Mouse (Mus musculus): ENCODE results near the gene Frem1. TPM values are rescaled to one million over a fixed set of nuclear protein-coding genes. Genes with fewer than 3 reads are reported as not detected.

The Frem1 gene
- polyA plus RNA-seq, 1 experiment from 2014 or later: 1.7 TPM

DNA sequence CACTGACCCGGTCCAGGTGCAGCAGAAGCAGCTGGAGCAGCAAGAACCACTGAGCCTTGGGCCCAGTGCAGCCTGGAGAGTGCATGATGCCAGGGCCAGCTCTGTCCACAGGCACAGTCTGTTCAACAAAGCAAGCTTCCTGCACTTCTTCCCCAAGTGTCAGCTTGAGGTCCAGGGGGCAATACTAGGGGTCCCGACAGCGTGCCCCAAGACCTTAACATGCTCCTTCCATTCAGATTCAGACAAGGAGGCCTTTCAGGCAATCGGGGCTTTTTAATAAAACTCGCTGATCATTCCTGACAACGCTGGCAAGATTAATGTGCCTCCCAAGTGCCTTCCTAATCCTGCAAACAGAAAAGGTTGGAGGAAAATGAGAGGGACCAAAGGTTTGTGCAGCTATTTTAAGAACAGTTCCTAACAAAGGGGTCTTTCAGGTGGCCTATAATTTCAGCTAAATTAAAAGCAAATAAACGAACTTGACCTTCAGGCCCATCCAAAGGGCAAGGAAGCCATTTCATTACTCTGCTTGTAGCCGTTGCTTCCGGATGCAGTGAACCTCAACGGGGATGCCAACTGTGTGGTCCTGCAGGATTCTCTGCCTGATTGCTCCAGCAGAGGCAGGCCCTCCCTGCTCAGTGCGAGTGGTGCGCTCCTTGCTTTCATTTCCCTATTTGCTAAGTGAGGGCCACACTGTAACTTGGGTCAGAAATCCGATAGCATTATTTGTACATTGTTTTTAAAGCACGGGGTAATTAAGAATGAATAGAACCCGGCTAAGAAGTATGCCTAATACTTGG is 31.2 kb downstream of the Frem1 start:
- no peak for ATAC-seq
- no peak overlapping the region for H3K9ac ChIP-seq
- no peaks in the 10 kb centered on the region for H3K27me3 ChIP-seq (replicated peaks)
- no peaks in the 10 kb centered on the region for H3K4me1 ChIP-seq
- WGBS (ENCODE audit: insufficient replicate concordance): 65% methylated on average over 15 of the region's 15 CpGs
- no peaks in the 10 kb centered on the region for H3K36me3 ChIP-seq
- no peaks in the 10 kb centered on the region for H3K9me3 ChIP-seq (replicated peaks)
- H3K4me2 ChIP-seq: no peak overlapping the region
- H3K4me3 ChIP-seq: no peak overlapping the region
- H3K27ac ChIP-seq: no peak overlapping the region

DNA sequence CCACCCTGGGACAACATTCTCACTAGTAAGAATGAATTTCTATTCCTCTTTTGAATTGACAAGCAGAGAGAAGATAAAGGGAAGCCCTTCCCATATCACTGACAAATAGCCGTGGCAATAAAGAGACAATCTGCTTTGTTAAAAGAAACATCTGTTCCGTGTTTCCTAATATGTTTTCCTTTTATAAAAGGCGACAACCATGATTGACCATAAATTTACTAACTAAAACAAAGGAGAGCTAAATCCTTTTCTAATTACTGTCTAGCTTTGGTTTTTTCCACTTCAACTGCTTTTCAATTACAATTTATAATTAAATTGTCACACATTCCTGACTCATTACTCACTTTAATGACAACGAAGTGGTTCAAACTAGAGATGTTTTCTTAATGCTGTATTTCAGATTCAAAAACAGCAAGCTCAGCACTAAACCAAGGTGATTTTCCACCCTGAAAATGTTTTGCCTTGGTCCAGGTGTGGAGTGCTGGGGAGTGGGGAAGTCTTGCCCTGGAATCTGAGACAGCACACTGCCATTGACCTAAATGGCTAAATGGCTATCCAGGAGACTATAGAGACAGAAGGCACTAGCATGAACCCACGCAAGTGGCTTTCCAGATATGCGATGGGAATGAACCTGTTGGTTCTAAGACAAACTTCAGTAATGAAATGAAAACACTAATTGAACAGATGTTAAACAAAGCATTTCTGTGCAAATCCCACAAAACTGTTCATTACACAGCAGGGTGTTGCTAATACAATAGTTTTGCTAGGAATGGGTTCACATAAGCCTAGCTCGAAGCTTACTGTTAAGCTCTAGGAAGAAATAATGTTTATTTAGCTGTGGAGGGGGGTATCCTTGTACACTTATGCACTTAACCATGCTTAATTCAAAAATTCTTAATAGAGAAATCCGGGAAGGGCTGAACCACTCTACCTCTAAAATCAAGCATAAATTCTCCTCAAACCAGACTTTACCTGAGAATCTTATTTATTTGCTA is 33.7 kb downstream of the Frem1 start:
- no peak overlapping the region for H3K9ac ChIP-seq
- H3K4me3 ChIP-seq: no peak overlapping the region
- no peaks in the 10 kb centered on the region for H3K36me3 ChIP-seq
- no peak overlapping the region for H3K4me2 ChIP-seq
- WGBS (ENCODE audit: insufficient replicate concordance): 61% methylated on average over 8 of the region's 8 CpGs
- H3K4me1 ChIP-seq: no peaks in the 10 kb centered on the region
- no peaks in the 10 kb centered on the region for H3K9me3 ChIP-seq (replicated peaks)
- no peak for ATAC-seq
- H3K27me3 ChIP-seq (replicated peaks): no peaks in the 10 kb centered on the region
- H3K27ac ChIP-seq: no peak overlapping the region

DNA sequence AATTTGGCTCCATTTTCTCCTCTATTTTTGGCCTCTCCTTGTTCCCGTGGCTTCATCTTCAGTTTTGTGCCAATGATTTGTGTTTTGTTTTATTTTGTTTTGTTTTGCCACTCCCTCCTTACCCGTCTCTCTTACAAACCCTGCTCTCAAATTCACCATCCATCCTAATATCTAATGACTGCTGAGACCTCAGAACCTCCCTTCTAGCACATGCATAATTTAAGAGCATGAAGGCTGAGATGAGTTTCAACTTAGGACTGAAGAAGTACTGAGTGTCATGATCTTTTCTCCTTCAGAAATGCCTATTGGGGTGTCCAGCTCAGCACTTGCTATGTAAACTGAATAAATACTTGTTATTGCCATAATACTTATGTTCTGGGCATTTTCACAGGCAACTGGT is 37.6 kb downstream of the Frem1 start:
- WGBS (ENCODE audit: insufficient replicate concordance): 52% methylated on average over 2 of the region's 2 CpGs
- H3K36me3 ChIP-seq: no peaks in the 10 kb centered on the region
- ATAC-seq: no peak

DNA sequence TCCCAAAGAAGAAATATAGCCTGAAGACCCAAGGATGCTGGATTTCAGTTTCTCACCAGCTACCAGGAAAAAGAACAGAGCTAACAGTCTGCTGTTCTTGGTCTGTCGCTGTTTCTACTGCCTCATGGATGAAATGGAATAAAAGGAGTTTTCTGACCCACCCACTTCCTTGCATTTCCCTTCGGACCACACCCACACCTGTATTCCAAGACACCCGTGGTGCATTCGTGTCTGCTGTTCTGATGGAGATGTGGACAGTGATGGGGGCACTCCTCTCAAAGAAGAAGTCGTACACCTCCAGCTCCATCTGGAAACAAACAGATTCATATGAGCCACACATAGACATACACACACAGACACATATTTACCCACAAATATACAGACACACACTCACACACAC is 48.1 kb downstream of the Frem1 start:
- Histone ChIP-seq H3K4me2 (no peak overlapping the region), H3K36me3 (no peaks in the 10 kb centered on the region), H3K4me3 (no peak overlapping the region), H3K9ac (no peak overlapping the region), H3K27ac (no peak overlapping the region), H3K9me3 (replicated peaks) (no peaks in the 10 kb centered on the region), H3K27me3 (replicated peaks) (no peaks in the 10 kb centered on the region), H3K4me1 (no peaks in the 10 kb centered on the region)
- no peak for ATAC-seq
- WGBS (ENCODE audit: insufficient replicate concordance): 80% methylated on average over 5 of the region's 5 CpGs

More for the DNA sequence above, 37.6 kb downstream of the Frem1 start:
- Histone ChIP-seq H3K4me2 (no peak overlapping the region), H3K27ac (no peak overlapping the region), H3K27me3 (replicated peaks) (no peaks in the 10 kb centered on the region), H3K9me3 (replicated peaks) (no peaks in the 10 kb centered on the region), H3K9ac (no peak overlapping the region), H3K4me3 (no peak overlapping the region), H3K4me1 (no peaks in the 10 kb centered on the region)

DNA sequence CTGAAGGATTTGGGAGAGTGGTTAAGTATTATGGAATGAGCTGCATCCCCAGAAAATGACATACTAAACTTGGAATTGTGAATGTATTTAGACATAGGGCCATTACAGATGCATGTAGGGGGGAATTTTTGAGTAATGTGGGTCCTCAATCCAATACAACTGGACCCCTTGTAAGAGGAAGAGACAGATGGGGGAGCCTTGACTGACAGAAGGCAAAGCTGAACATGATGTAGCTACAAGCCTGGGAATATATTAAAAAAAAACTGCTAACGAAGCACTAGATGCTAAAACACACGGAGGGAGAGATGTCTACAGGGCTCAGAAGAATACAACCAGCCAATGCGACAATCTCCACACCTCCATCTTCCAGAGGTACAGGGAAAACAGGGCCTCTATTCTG is 60.1 kb downstream of the Frem1 start:
- Histone ChIP-seq H3K9me3 (replicated peaks) (no peaks in the 10 kb centered on the region), H3K4me1 (no peaks in the 10 kb centered on the region), H3K27ac (no peak overlapping the region), H3K4me3 (no peak overlapping the region), H3K4me2 (no peak overlapping the region), H3K36me3 (no peaks in the 10 kb centered on the region), H3K9ac (no peak overlapping the region), H3K27me3 (replicated peaks) (no peaks in the 10 kb centered on the region)
- 73% methylated on average over 3 of the region's 3 CpGs for WGBS (ENCODE audit: insufficient replicate concordance)
- no peak for ATAC-seq

DNA sequence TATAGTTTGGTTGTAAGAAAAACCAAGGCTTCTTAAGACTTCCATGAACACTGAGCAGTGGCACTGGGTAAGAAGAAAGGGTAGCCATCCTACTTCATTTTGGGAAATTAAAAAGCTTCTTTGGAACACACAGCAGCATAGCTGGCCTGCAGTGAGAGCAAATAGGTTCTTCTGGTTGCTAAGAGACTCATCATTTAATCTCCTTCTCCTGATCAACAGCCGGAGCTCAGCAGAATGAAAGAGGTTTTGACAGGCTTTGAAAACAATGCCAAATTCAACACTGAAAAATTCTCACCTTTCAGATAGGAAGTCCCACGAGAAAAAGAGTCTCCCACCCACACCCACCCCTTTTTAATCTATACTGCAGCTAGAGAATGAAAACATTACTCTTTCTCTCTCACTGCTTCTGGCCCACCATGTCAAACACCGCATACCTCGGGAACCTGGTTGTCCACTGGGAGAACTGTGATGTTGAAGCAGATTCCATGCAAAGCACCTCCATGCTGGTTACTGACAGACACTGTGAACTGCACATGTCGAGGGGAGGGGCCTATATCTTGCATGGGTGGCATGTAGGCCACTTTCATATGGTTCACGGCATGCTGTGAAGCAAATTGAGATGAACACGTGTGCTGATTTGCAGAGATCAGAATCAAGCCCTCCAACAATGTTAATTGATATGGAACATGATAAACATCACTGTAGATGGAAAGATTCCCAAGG is 61.0 kb downstream of the Frem1 start:
- 59% methylated on average over 7 of the region's 7 CpGs for WGBS (ENCODE audit: insufficient replicate concordance)
- H3K36me3 ChIP-seq: no peaks in the 10 kb centered on the region
- H3K4me2 ChIP-seq: no peak overlapping the region
- no peak overlapping the region for H3K27ac ChIP-seq
- no peak overlapping the region for H3K4me3 ChIP-seq
- no peak for ATAC-seq
- H3K27me3 ChIP-seq (replicated peaks): no peaks in the 10 kb centered on the region
- no peaks in the 10 kb centered on the region for H3K4me1 ChIP-seq
- no peak overlapping the region for H3K9ac ChIP-seq
- H3K9me3 ChIP-seq (replicated peaks): no peaks in the 10 kb centered on the region

DNA sequence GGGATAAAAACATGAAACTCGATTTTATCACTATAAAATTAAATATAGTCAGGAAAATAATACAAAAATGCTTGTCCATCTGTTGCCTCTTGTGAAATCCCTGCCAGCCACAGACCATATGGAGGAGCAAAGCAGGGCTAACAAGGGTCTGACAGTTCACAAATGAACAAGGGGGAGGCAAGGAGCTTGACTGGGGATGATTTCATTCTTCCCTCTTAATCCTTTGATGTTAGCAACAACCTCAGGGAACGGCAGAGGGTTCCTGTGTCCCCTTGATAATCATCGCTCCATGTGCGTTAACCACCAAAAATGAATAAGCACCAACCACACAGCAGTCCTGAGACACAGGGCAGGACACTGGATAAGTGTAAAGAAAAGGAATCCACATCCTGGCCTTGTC is 79.8 kb downstream of the Frem1 start:
- no peak overlapping the region for H3K27ac ChIP-seq
- ATAC-seq: no peak
- no peaks in the 10 kb centered on the region for H3K9me3 ChIP-seq (replicated peaks)
- no peaks in the 10 kb centered on the region for H3K36me3 ChIP-seq
- no peak overlapping the region for H3K4me3 ChIP-seq
- no peaks in the 10 kb centered on the region for H3K27me3 ChIP-seq (replicated peaks)
- no peak overlapping the region for H3K9ac ChIP-seq
- no peaks in the 10 kb centered on the region for H3K4me1 ChIP-seq
- WGBS (ENCODE audit: insufficient replicate concordance): 60% methylated on average over 4 of the region's 4 CpGs
- H3K4me2 ChIP-seq: no peak overlapping the region

DNA sequence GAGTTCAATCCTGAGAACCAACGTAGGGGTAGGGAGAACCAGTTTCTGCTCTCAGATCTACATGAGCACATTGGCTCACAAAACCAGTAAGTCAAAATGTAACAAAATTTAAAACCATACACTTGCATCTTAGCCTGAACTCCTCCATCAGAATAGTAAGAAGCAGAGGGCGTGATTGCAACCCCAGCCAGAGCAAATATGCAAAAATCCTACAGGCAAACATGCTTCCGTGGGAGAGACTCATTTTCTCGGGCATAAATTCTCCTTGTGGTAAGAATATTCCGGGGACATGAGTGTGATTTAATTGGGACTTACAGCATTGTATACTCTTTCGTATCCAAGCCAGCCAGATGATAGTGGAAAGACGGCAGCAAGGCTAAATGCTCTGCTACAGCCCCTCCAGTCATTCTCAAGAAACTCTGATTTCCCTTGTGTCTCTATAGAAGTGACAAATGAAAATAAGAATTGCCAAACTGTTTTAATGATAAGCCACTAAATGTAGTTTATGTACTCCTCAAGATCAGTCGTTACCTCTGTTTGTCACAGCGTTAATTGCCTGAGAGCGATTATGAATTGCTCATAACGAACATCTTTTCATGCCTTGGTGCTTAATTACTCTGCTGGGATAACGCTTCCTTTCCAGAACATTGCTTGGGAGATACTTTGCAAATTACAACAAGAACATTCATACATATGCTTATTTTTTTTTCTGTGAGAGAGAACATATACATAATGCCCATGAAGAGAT is 81.1 kb downstream of the Frem1 start:
- Histone ChIP-seq H3K27me3 (replicated peaks) (no peaks in the 10 kb centered on the region), H3K4me3 (no peak overlapping the region), H3K36me3 (no peaks in the 10 kb centered on the region), H3K9ac (no peak overlapping the region), H3K4me2 (no peak overlapping the region), H3K27ac (no peak overlapping the region), H3K9me3 (replicated peaks) (no peaks in the 10 kb centered on the region), H3K4me1 (no peaks in the 10 kb centered on the region)
- 75% methylated on average over 12 of the region's 12 CpGs for WGBS (ENCODE audit: insufficient replicate concordance)
- ATAC-seq: no peak

DNA sequence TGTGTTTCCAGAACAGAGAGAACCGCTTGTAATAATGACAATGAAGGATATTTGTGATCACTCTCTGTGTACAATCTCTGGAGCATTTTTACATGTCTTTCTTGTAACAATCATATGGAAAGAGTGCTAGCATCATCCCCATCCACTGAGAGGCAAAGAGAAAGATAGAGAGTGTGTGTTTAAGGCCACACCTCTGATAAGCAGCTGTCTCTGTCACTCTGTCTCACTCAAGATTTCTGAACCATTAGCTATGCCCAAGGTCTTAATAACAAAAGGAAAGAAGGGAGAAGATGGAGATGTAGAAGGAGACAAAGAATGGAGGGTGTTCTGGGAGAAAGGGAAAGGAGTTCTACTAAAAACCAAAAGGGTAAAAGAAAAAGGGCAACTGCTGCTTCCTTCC is 91.1 kb downstream of the Frem1 start:
- no peaks in the 10 kb centered on the region for H3K4me1 ChIP-seq
- H3K27me3 ChIP-seq (replicated peaks): no peaks in the 10 kb centered on the region
- H3K9ac ChIP-seq: no peak overlapping the region
- H3K4me3 ChIP-seq: no peak overlapping the region
- no peak for ATAC-seq
- H3K4me2 ChIP-seq: no peak overlapping the region
- no peaks in the 10 kb centered on the region for H3K9me3 ChIP-seq (replicated peaks)
- 66% methylated on average over 1 of the region's 1 CpGs for WGBS (ENCODE audit: insufficient replicate concordance)
- H3K36me3 ChIP-seq: no peaks in the 10 kb centered on the region
- H3K27ac ChIP-seq: no peak overlapping the region

DNA sequence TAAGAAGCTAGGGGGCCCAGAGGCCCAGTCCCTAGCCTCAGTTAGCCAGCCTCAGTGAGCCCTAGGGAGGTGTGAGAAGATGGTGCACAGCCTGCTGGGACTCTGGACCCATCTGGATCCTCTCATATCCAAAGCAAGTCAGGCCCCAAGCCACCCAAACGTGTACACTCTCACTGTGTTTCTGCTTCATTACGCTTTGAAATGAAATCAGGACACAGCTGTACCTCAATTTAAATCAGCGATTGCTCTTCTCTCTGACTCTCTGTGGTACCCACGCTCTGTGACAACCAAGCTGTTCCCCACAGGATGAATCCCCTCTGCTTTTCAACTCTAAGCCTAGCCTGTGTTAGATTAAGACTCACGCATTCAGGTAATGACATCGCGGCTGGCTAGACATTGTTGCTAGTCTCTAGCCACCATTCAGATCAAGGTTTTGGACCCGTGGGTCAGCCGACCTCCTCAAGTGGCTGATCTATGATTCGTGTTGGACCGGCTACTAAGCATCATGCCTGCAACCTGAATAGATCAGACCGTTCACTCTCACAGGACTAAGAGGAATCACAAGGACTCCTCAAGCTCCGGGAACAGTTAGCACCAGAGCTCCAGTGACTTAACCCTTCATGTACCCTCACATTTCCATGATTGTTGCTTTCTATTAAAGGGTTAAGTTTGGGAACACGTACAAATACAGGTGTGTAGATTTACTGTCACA is 94.2 kb downstream of the Frem1 start:
- H3K4me1 ChIP-seq: no peaks in the 10 kb centered on the region
- WGBS (ENCODE audit: insufficient replicate concordance): 73% methylated on average over 14 of the region's 14 CpGs
- no peak overlapping the region for H3K9ac ChIP-seq
- ATAC-seq: no peak
- no peak overlapping the region for H3K27ac ChIP-seq
- no peaks in the 10 kb centered on the region for H3K27me3 ChIP-seq (replicated peaks)
- no peak overlapping the region for H3K4me3 ChIP-seq
- no peaks in the 10 kb centered on the region for H3K9me3 ChIP-seq (replicated peaks)
- H3K4me2 ChIP-seq: no peak overlapping the region
- no peaks in the 10 kb centered on the region for H3K36me3 ChIP-seq

DNA sequence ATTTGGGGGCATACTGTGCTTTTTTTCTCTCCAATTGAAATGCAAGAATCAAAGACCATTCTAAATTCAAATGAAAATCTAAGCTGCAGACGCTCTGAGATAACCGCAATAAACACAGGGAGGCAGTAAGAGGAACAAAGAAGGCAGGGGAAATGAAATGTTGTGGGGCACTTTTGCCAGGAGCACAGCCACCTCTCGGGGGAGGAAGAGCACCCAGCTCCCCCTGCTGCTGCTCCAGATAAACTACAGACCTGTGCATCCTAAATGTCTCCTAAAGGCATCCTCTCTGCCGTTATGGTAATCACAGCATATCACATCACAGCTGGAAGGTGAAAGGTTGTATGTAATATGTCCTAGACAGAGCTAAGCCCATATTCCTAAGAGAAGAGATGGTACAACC is 98.1 kb downstream of the Frem1 start:
- no peak overlapping the region for H3K4me3 ChIP-seq
- no peak for ATAC-seq
- H3K9me3 ChIP-seq (replicated peaks): no peaks in the 10 kb centered on the region
- H3K4me1 ChIP-seq: no peaks in the 10 kb centered on the region
- H3K27me3 ChIP-seq (replicated peaks): no peaks in the 10 kb centered on the region
- no peak overlapping the region for H3K4me2 ChIP-seq
- H3K9ac ChIP-seq: no peak overlapping the region
- H3K27ac ChIP-seq: no peak overlapping the region
- 46% methylated on average over 4 of the region's 4 CpGs for WGBS (ENCODE audit: insufficient replicate concordance)
- H3K36me3 ChIP-seq: no peaks in the 10 kb centered on the region

Data from liver, embryonic 12.5 days (tissue).